8 mouse cellular contexts compared by ENCODE assay signal in genomic region chr13:58452651-58453413, GRCm38 (mm10). TPM values are rescaled to one million over a fixed set of nuclear protein-coding genes. Genes with fewer than 3 reads are reported as not detected.
DNase-seq lines count a peak whose midpoint lies in the region; ATAC-seq lines count a peak whose summit lies in the region.

No protein-coding gene starts in this region.

- peak overlapping the region; percentile 39 for H3K4me3 ChIP-seq in embryonic facial prominence, embryonic 15.5 days (replicated peaks)
- H3K4me3 ChIP-seq in hindbrain, embryonic 11.5 days (ENCODE audit: low read depth, low read length): peak overlapping the region; percentile 18; the same call in 1 of the 2 replicates
- H3K4me3 ChIP-seq in liver, embryonic 11.5 days (ENCODE audit: low read depth, low read length): peak overlapping the region; percentile 29
- H3K4me3 ChIP-seq in neural tube, embryonic 13.5 days: peak overlapping the region; percentile 13

- DNase-seq in retina, postnatal 1 day: peak; percentile 48
- DNase-seq in retina, embryonic 14.5 days (ENCODE audit: low spot score): no peak
- DNase-seq in hindbrain, embryonic 11.5 days (ENCODE audit: low spot score): peak; percentile 47
- no peak for DNase-seq in liver, embryonic 11.5 days (ENCODE audit: low spot score)
- no peak for DNase-seq in left cerebral cortex, adult 18-20 months (ENCODE audit: low spot score in 2 of 2)
- no peak for DNase-seq in layer of hippocampus, adult 9-11 months

- peak overlapping the region; percentile 64 for H3K4me2 ChIP-seq in embryonic facial prominence, embryonic 15.5 days (replicated peaks)
- peak overlapping the region; percentile 28; the same call in 1 of the 2 replicates for H3K4me2 ChIP-seq in hindbrain, embryonic 11.5 days (replicated peaks; ENCODE audit: low read depth, low read length)
- peak overlapping the region; percentile 56 for H3K4me2 ChIP-seq in liver, embryonic 11.5 days
- peak overlapping the region; percentile 47 for H3K4me2 ChIP-seq in neural tube, embryonic 13.5 days

- no peaks in the 10 kb centered on the region for H3K9me3 ChIP-seq in embryonic facial prominence, embryonic 15.5 days (replicated peaks)
- H3K9me3 ChIP-seq in hindbrain, embryonic 11.5 days (ENCODE audit: control insufficient read depth, low read length): no peaks in the 10 kb centered on the region
- H3K9me3 ChIP-seq in liver, embryonic 11.5 days (ENCODE audit: control insufficient read depth, low read length): peaks cover 2% of the 10 kb centered on the region; the same call in 1 of the 2 replicates
- no peaks in the 10 kb centered on the region for H3K9me3 ChIP-seq in neural tube, embryonic 13.5 days

- 7% methylated on average over 32 of the region's 32 CpGs for WGBS in embryonic facial prominence, embryonic 15.5 days
- 14% methylated on average over 32 of the region's 32 CpGs for WGBS in hindbrain, embryonic 11.5 days
- 9% methylated on average over 32 of the region's 32 CpGs for WGBS in liver, embryonic 11.5 days
- 13% methylated on average over 32 of the region's 32 CpGs for WGBS in neural tube, embryonic 13.5 days

- no peak for ATAC-seq in embryonic facial prominence, embryonic 15.5 days (ENCODE audit: insufficient number of reproducible peaks, low FRiP score, low TSS enrichment, low read depth)
- ATAC-seq in hindbrain, embryonic 11.5 days (ENCODE audit: low FRiP score): no peak
- ATAC-seq in liver, embryonic 11.5 days (replicated peaks; ENCODE audit: low FRiP score): no peak
- ATAC-seq in neural tube, embryonic 13.5 days (ENCODE audit: low read depth): no peak

- no peak overlapping the region for H3K27ac ChIP-seq in embryonic facial prominence, embryonic 15.5 days (replicated peaks)
- H3K27ac ChIP-seq in hindbrain, embryonic 11.5 days (ENCODE audit: low read depth, low read length): no peak overlapping the region
- no peak overlapping the region for H3K27ac ChIP-seq in liver, embryonic 11.5 days (ENCODE audit: low read depth, low read length)
- H3K27ac ChIP-seq in neural tube, embryonic 13.5 days (replicated peaks): no peak overlapping the region

- H3K4me1 ChIP-seq in embryonic facial prominence, embryonic 15.5 days: peaks cover 14% of the 10 kb centered on the region
- no peaks in the 10 kb centered on the region for H3K4me1 ChIP-seq in hindbrain, embryonic 11.5 days (replicated peaks; ENCODE audit: control insufficient read depth, insufficient read depth, low read length)
- no peaks in the 10 kb centered on the region for H3K4me1 ChIP-seq in liver, embryonic 11.5 days (replicated peaks; ENCODE audit: control insufficient read depth, insufficient read depth, low read length)
- H3K4me1 ChIP-seq in neural tube, embryonic 13.5 days (replicated peaks): peaks cover 27% of the 10 kb centered on the region

- H3K36me3 ChIP-seq in embryonic facial prominence, embryonic 15.5 days: no peaks in the 10 kb centered on the region
- no peaks in the 10 kb centered on the region for H3K36me3 ChIP-seq in hindbrain, embryonic 11.5 days (ENCODE audit: control insufficient read depth, insufficient read depth, low read length)
- no peaks in the 10 kb centered on the region for H3K36me3 ChIP-seq in liver, embryonic 11.5 days (ENCODE audit: control insufficient read depth, insufficient read depth, low read length)
- no peaks in the 10 kb centered on the region for H3K36me3 ChIP-seq in neural tube, embryonic 13.5 days

- peak overlapping the region; percentile 9; the same call in 1 of the 2 replicates for H3K9ac ChIP-seq in embryonic facial prominence, embryonic 15.5 days
- H3K9ac ChIP-seq in hindbrain, embryonic 11.5 days (ENCODE audit: low read depth, low read length): no peak overlapping the region
- H3K9ac ChIP-seq in liver, embryonic 11.5 days (ENCODE audit: low read depth, low read length): no peak overlapping the region
- no peak overlapping the region for H3K9ac ChIP-seq in neural tube, embryonic 13.5 days

- H3K27me3 ChIP-seq in embryonic facial prominence, embryonic 15.5 days: peaks cover 18% of the 10 kb centered on the region
- peaks cover 12% of the 10 kb centered on the region; the same call in 1 of the 2 replicates for H3K27me3 ChIP-seq in hindbrain, embryonic 11.5 days (ENCODE audit: control insufficient read depth, insufficient read depth, low read length)
- peaks cover 53% of the 10 kb centered on the region for H3K27me3 ChIP-seq in liver, embryonic 11.5 days (replicated peaks; ENCODE audit: control insufficient read depth, insufficient read depth, low read length)
- peaks cover 40% of the 10 kb centered on the region for H3K27me3 ChIP-seq in neural tube, embryonic 13.5 days

RNA-seq across cellular contexts. Expression of gene Hnrnpk, which starts 49.7 kb away (rescaled TPM):
- 1,301 and 1,310 TPM in 2 replicates for polyA plus RNA-seq in embryonic facial prominence, embryonic 15.5 days (2015; fragmentation: Nextera tagmentation; extraction: Ambion mirVana)
- 2,191 and 2,423 TPM in 2 replicates for polyA plus RNA-seq in hindbrain, embryonic 11.5 days (2014; fragmentation: Nextera tagmentation; extraction: Ambion mirVana)
- polyA plus RNA-seq in liver, embryonic 11.5 days (2014; fragmentation: Nextera tagmentation; extraction: Ambion mirVana): 1,515 and 1,628 TPM in 2 replicates
- polyA plus RNA-seq in neural tube, embryonic 13.5 days (2015; fragmentation: Nextera tagmentation; extraction: Ambion mirVana): 1,581 and 1,759 TPM in 2 replicates
- total RNA-seq in left cerebral cortex, adult 18-20 months (2021): 100 to 1,000 TPM; 599 to 626 TPM

RNA-seq across cellular contexts. Expression of gene Rmi1, which starts 50.8 kb away (rescaled TPM):
- 24.4 and 26.1 TPM in 2 replicates for polyA plus RNA-seq in embryonic facial prominence, embryonic 15.5 days (2015; fragmentation: Nextera tagmentation; extraction: Ambion mirVana)
- polyA plus RNA-seq in hindbrain, embryonic 11.5 days (2014; fragmentation: Nextera tagmentation; extraction: Ambion mirVana): 31.5 and 34.4 TPM in 2 replicates
- polyA plus RNA-seq in liver, embryonic 11.5 days (2014; fragmentation: Nextera tagmentation; extraction: Ambion mirVana): 32.6 and 32.9 TPM in 2 replicates
- polyA plus RNA-seq in neural tube, embryonic 13.5 days (2015; fragmentation: Nextera tagmentation; extraction: Ambion mirVana): 23.1 and 23.6 TPM in 2 replicates
- total RNA-seq in left cerebral cortex, adult 18-20 months (2021): 10 to 100 TPM; 12.8 to 15.5 TPM

Comparison
In these comparisons a context has a peak if more than half of its experiments do, and no peak if none do; other contexts are left out.
1. DNase-seq: peak in retina, postnatal 1 day (single experiment) and hindbrain, embryonic 11.5 days (single experiment); none in retina, embryonic 14.5 days (single experiment), liver, embryonic 11.5 days (single experiment), left cerebral cortex, adult 18-20 months (0 of 2) and layer of hippocampus, adult 9-11 months (single experiment).
2. Peak in every context shown above with its lines, with median percentiles within 50 percentile points of each other: H3K4me2 ChIP-seq and H3K4me3 ChIP-seq.